Mouse (Mus musculus) cerebellum, adult 11-12 months (tissue): Measurements from ENCODE around the gene Hoxd4.

Experiments used
- DNase-seq: peaks from one replicate; pipeline ENCODE4 v3.0.0; 2022

Gene Hoxd4

GRCm38 (mm10) chr2:74731799-74732512 lies 20.2 kb downstream of the Hoxd4 start:
- DNase-seq = no peak

- no peak for DNase-seq
Observed at GRCm38 (mm10) chr2:74732513-74733316, 21.0 kb downstream of the Hoxd4 start.

- DNase-seq = no peak
Observed at GRCm38 (mm10) chr2:74733317-74733661, 21.6 kb downstream of the Hoxd4 start.

GRCm38 (mm10) chr2:74733765-74734164 lies 22.0 kb downstream of the Hoxd4 start:
- DNase-seq = no peak

GRCm38 (mm10) chr2:74734451-74734850 lies 22.7 kb downstream of the Hoxd4 start:
- no peak for DNase-seq

GRCm38 (mm10) chr2:74734996-74735811 lies 23.5 kb downstream of the Hoxd4 start:
- no peak for DNase-seq

GRCm38 (mm10) chr2:74735851-74736687 lies 24.3 kb downstream of the Hoxd4 start:
- no peak for DNase-seq

- no peak for DNase-seq
Observed at GRCm38 (mm10) chr2:74736688-74737577, 25.2 kb downstream of the Hoxd4 start.

GRCm38 (mm10) chr2:74737578-74738070 lies 25.9 kb downstream of the Hoxd4 start:
- no peak for DNase-seq

GRCm38 (mm10) chr2:74738623-74739475 lies 27.1 kb downstream of the Hoxd4 start:
- no peak for DNase-seq

- no peak for DNase-seq
Observed at GRCm38 (mm10) chr2:74739476-74739800, 27.7 kb downstream of the Hoxd4 start.

- DNase-seq = no peak
Observed at GRCm38 (mm10) chr2:74739869-74740268, 28.1 kb downstream of the Hoxd4 start.

- no peak for DNase-seq
Observed at GRCm38 (mm10) chr2:74740311-74741091, 28.8 kb downstream of the Hoxd4 start.

- DNase-seq = no peak
Observed at GRCm38 (mm10) chr2:74741252-74741978, 29.7 kb downstream of the Hoxd4 start.

- no peak for DNase-seq
Observed at GRCm38 (mm10) chr2:74741979-74742277, 30.2 kb downstream of the Hoxd4 start.

- DNase-seq = no peak
Observed at GRCm38 (mm10) chr2:74745540-74746297, 34.0 kb downstream of the Hoxd4 start.

GRCm38 (mm10) chr2:74746298-74746921 lies 34.7 kb downstream of the Hoxd4 start:
- no peak for DNase-seq

GRCm38 (mm10) chr2:74747006-74747405 lies 35.3 kb downstream of the Hoxd4 start:
- DNase-seq = no peak
